ENCODE assay signal across 8 mouse cellular contexts in the genomic region with DNA sequence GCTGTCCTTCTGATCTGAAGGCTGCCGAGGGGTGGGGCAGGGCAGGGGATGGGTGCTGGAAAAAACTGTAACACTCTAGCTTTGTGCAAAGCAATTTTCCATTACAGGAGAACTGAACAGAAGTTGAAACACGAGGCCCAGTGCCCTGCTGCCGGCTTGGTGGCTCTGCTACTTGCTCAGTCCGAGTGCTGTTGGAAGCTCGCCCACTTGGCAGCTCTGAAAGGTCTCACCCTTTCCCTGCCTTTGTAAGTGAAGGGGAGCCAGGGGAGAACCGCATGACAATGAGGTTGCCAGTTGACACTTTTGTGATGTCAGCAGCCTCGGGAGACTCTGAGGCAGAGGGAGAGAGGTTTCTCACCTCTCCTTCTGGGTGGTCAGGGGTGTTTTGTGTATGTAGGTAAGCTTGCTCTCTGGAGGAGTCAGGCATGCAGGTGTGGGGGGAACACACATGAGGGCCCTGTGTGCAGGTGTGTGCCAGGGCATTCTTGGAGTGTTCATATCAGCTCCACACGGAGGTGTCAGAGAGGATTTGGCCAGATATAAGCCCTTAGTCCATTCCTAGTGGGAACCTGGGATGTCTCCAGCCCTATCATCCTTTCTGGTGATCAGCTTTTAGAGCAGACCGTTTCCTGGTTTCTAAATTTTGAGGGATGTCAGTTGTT. TPM values are rescaled to one million over a fixed set of nuclear protein-coding genes. Genes with fewer than 3 reads are reported as not detected.
DNase-seq lines count a peak whose midpoint lies in the region; ATAC-seq lines count a peak whose summit lies in the region.
"Had no signal": no experiment of that assay in that cellular context is flagged by ENCODE, and none has a peak within 500 bp of the region (broad histone marks: within the 10 kb centered on the region; RNA-seq: fewer than 3 reads in every experiment).

A gene (minus strand): TSS at position 16 of the 662 bp plus-strand sequence.

- WGBS in neural tube, embryonic 13.5 days = 39% methylated on average over 9 of the region's 9 CpGs

- no peak for DNase-seq in neural tube, embryonic 10.5 days (ENCODE audit: extremely low spot score, low spot score)
- DNase-seq in cerebellum, adult 11 months = peak; percentile 60
- DNase-seq in gastrocnemius, postnatal 25 days = peak; percentile 66
- DNase-seq in kidney, postnatal 4 days = peak; percentile 34 to 49
- peak; percentile 51 for DNase-seq in ovary, postnatal 36 days (ENCODE audit: low spot score)
- DNase-seq in thymus, postnatal 36 days = no peak

- no peak within 1 kb of the TSS for H3K27ac ChIP-seq in neural tube, embryonic 13.5 days (replicated peaks)

- no peaks in the 10 kb centered on the region for H3K36me3 ChIP-seq in neural tube, embryonic 13.5 days

- no peak within 1 kb of the TSS for H3K4me3 ChIP-seq in neural tube, embryonic 13.5 days
- H3K4me3 ChIP-seq: myocyte had no signal

- no peak within 1 kb of the TSS for H3K9ac ChIP-seq in neural tube, embryonic 13.5 days

- no peaks in the 10 kb centered on the region for H3K27me3 ChIP-seq in neural tube, embryonic 13.5 days

- peak; percentile 36; the same call in 1 of the 2 replicates for ATAC-seq in neural tube, embryonic 13.5 days (ENCODE audit: low read depth)

- H3K4me1 ChIP-seq in neural tube, embryonic 13.5 days (replicated peaks) = peaks cover 10% of the 10 kb centered on the region

- H3K9me3 ChIP-seq in neural tube, embryonic 13.5 days = no peaks in the 10 kb centered on the region

- no peak within 1 kb of the TSS for H3K4me2 ChIP-seq in neural tube, embryonic 13.5 days

RNA-seq across cellular contexts. Expression of the gene that starts here (rescaled TPM):
- not detected in 2 replicates for polyA plus RNA-seq in neural tube, embryonic 13.5 days (2015; fragmentation: Nextera tagmentation; extraction: Ambion mirVana)
- 1 to 10 TPM in 1 of 2 experiments, under 1 TPM in 1; 0.32 to 4.2 TPM for total RNA-seq in gastrocnemius, postnatal 25 days (2021)
- polyA plus RNA-seq: myocyte had no signal

Comparison
In these comparisons a context has a peak if more than half of its experiments do, and no peak if none do; other contexts are left out.
1. Peak in ATAC-seq in neural tube, embryonic 13.5 days; RNA of the gene not detected or under 1 TPM.
2. DNase-seq: peak in cerebellum, adult 11 months (single experiment), gastrocnemius, postnatal 25 days (single experiment), kidney, postnatal 4 days (2 of 2) and ovary, postnatal 36 days (single experiment); none in neural tube, embryonic 10.5 days (single experiment) and thymus, postnatal 36 days (0 of 2).